In genomic region chr4:155151845-155152244, GRCm38 (mm10) we compare ENCODE assay signal across 10 mouse cellular contexts.
DNase-seq lines count a peak whose midpoint lies in the region; ATAC-seq and TF ChIP-seq lines count a peak whose summit lies in the region.
"Had no signal": no experiment of that assay in that cellular context is flagged by ENCODE, and none has a peak within 500 bp of the region (broad histone marks: within the 10 kb centered on the region; RNA-seq: fewer than 3 reads in every experiment).

No protein-coding gene starts in this region.

- H3K4me2 ChIP-seq in limb, embryonic 14.5 days (replicated peaks; ENCODE audit: low read depth, low read length, severe bottlenecking), result 0 out of 2 replicates have a peak overlapping the region, but pooled peaks have one; percentile 88

- no peak overlapping the region for H3K9ac ChIP-seq in limb, embryonic 14.5 days (ENCODE audit: low read depth, low read length, severe bottlenecking)

- peaks cover 58% of the 10 kb centered on the region for H3K4me1 ChIP-seq in heart, embryonic 10.5 days
- peaks cover 36% of the 10 kb centered on the region for H3K4me1 ChIP-seq in limb, embryonic 14.5 days (ENCODE audit: control insufficient read depth, insufficient read depth, low read length)

- no peak for DNase-seq in heart, embryonic 10.5 days (ENCODE audit: low spot score)
- DNase-seq in heart, postnatal 4 days, result no peak
- peak; percentile 15 for DNase-seq in retina, postnatal 1 day
- no peak for DNase-seq in retina, embryonic 14.5 days (ENCODE audit: low spot score)
- DNase-seq in limb, embryonic 14.5 days (ENCODE audit: low spot score), result no peak
- no peak for DNase-seq in right cerebral cortex, postnatal 36 days (ENCODE audit: low spot score in 2 of 2)
- DNase-seq in layer of hippocampus, adult 9-11 months, result no peak
- DNase-seq in cerebellum, postnatal 10 days, result no peak
- DNase-seq: thymus, adult 2 months had no signal

- H3K36me3 ChIP-seq in heart, embryonic 10.5 days, result peaks cover 24% of the 10 kb centered on the region
- H3K36me3 ChIP-seq in limb, embryonic 14.5 days (ENCODE audit: control insufficient read depth, insufficient read depth, low read length), result peaks cover 38% of the 10 kb centered on the region

- no peak for ATAC-seq in limb, embryonic 14.5 days (ENCODE audit: low FRiP score, low read depth)
- ATAC-seq: midbrain, embryonic 16.5 days had no signal

- no peak for TF ChIP-seq POLR2A in limb, embryonic 14.5 days (IDR thresholded peaks at IDR 0.05; ENCODE audit: borderline replicate concordance, extremely low read depth, insufficient read depth, insufficient read length)

- no peaks in the 10 kb centered on the region for H3K9me3 ChIP-seq in heart, embryonic 10.5 days
- H3K9me3 ChIP-seq in limb, embryonic 14.5 days (ENCODE audit: control insufficient read depth, low read length), result no peaks in the 10 kb centered on the region

- WGBS in heart, embryonic 10.5 days, result 20% methylated on average over 4 of the region's 4 CpGs
- WGBS in limb, embryonic 14.5 days, result 60% methylated on average over 4 of the region's 4 CpGs

- 0 out of 2 replicates have a peak, but pooled peaks cover 4% of the 10 kb centered on the region for H3K27me3 ChIP-seq in heart, embryonic 10.5 days (ENCODE audit: insufficient read depth, poor library complexity, severe bottlenecking)
- no peaks in the 10 kb centered on the region for H3K27me3 ChIP-seq in limb, embryonic 14.5 days (ENCODE audit: control insufficient read depth, insufficient read depth, low read length)

- peak overlapping the region; percentile 91 for H3K27ac ChIP-seq in heart, embryonic 10.5 days
- H3K27ac ChIP-seq in limb, embryonic 14.5 days (replicated peaks; ENCODE audit: low read depth, low read length), result no peak overlapping the region

- peak overlapping the region; percentile 64; the same call in 1 of the 2 replicates for H3K4me3 ChIP-seq in heart, embryonic 10.5 days
- no peak overlapping the region for H3K4me3 ChIP-seq in limb, embryonic 14.5 days (replicated peaks; ENCODE audit: low read length)
